Mouse (Mus musculus) adrenal gland, adult 2 months (tissue): ENCODE data around the gene Olfr846. TPM values are rescaled to one million over a fixed set of nuclear protein-coding genes. Genes with fewer than 3 reads are reported as not detected.

Source experiments
- DNase-seq: peaks from one replicate; pipeline ENCODE4 v3.0.0; 2021
- long read RNA-seq: library from polyadenylated mRNA; stranded (forward); transcript quantifications from one replicate; pipeline ENCODE4 v2.0.0, GENCODE M21; 2021
- polyA plus RNA-seq: library from polyadenylated mRNA; depleted of rRNA; stranded (reverse); fragments of >200 nt; gene quantifications from 2 replicates; pipeline ENCODE4 v1.2.3, GENCODE M21; 2012; rRNA removed
- total RNA-seq, 2 experiments: library from RNA; stranded (reverse); gene quantifications; 2 replicates each; pipeline ENCODE4 v1.2.3; 2021

Olfr846 gene
- not detected for total RNA-seq
- not detected in 2 replicates for polyA plus RNA-seq
- long read RNA-seq = 0 reads

- no peak for DNase-seq
These were observed at the start of gene Olfr846 for GRCm38 (mm10) chr9:19363905-19364304. TSS of gene Olfr846 (minus strand) at chr9:19364005.

GRCm38 (mm10) chr9:19378569-19378968 lies 14.8 kb upstream of the Olfr846 start, which contains the start of gene Olfr847:
TSS of gene Olfr847 (minus strand) at chr9:19378669.
- no peak for DNase-seq

GRCm38 (mm10) chr9:19336157-19336556 lies 27.6 kb downstream of the Olfr846 start, which contains the start of gene Olfr845:
TSS of gene Olfr845 (plus strand) at chr9:19336457.
- no peak for DNase-seq

DNA sequence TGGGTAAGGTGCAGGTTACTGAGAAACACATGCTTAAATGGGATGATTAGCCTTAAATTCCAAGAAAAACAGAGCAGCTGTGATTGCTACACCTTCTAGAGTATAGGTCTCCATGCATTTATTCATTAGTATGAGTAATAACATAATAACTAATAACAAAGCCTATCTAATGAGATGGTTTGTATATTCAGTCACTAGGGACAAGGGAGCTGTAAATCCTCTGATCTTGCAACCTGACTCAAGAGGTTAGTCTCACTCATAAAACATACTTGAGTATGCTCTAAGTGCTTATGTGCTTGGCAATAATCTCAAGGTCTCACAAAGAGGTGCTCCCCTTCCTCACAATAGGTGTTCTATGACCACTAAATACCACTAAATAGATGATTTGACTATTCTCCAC lies 47.8 kb downstream of the Olfr846 start, which contains the start of gene Olfr844:
TSS of gene Olfr844 (plus strand) at position 301 of the 400 bp plus-strand sequence.
- DNase-seq = no peak

Other genes with a start within 250 kb of the Olfr846 start
- gene Olfr836, start 243.6 kb downstream of the Olfr846 start, total RNA-seq = not detected
- gene Olfr836, start 243.6 kb downstream of the Olfr846 start, polyA plus RNA-seq = not detected in 2 replicates
- not detected for gene Olfr837, start 227.7 kb downstream of the Olfr846 start, total RNA-seq
- gene Olfr837, start 227.7 kb downstream of the Olfr846 start, polyA plus RNA-seq = not detected in 2 replicates
- not detected for gene Olfr839-ps1, start 186.7 kb downstream of the Olfr846 start, total RNA-seq
- not detected in 2 replicates for gene Olfr839-ps1, start 186.7 kb downstream of the Olfr846 start, polyA plus RNA-seq
- not detected for gene Olfr843, start 112.0 kb downstream of the Olfr846 start, total RNA-seq
- gene Olfr843, start 112.0 kb downstream of the Olfr846 start, polyA plus RNA-seq = not detected in 2 replicates
- gene Olfr844, start 47.7 kb downstream of the Olfr846 start, total RNA-seq = not detected
- not detected in 2 replicates for gene Olfr844, start 47.7 kb downstream of the Olfr846 start, polyA plus RNA-seq
- gene Olfr845, start 27.5 kb downstream of the Olfr846 start, total RNA-seq = not detected
- not detected in 2 replicates for gene Olfr845, start 27.5 kb downstream of the Olfr846 start, polyA plus RNA-seq
- not detected for gene Olfr847, start 14.7 kb upstream of the Olfr846 start, total RNA-seq
- gene Olfr847, start 14.7 kb upstream of the Olfr846 start, polyA plus RNA-seq = not detected in 2 replicates
- gene Olfr849, start 76.3 kb upstream of the Olfr846 start, total RNA-seq = not detected
- gene Olfr849, start 76.3 kb upstream of the Olfr846 start, polyA plus RNA-seq = not detected in 2 replicates
- not detected for gene Olfr850, start 114.2 kb upstream of the Olfr846 start, total RNA-seq
- not detected in 2 replicates for gene Olfr850, start 114.2 kb upstream of the Olfr846 start, polyA plus RNA-seq
- gene Olfr851, start 129.3 kb upstream of the Olfr846 start, total RNA-seq = not detected
- gene Olfr851, start 129.3 kb upstream of the Olfr846 start, polyA plus RNA-seq = not detected in 2 replicates
- not detected for gene Olfr853, start 177.1 kb upstream of the Olfr846 start, total RNA-seq
- gene Olfr853, start 177.1 kb upstream of the Olfr846 start, polyA plus RNA-seq = not detected in 2 replicates
- not detected for gene Olfr854, start 203.4 kb upstream of the Olfr846 start, total RNA-seq
- gene Olfr854, start 203.4 kb upstream of the Olfr846 start, polyA plus RNA-seq = not detected in 2 replicates
- not detected for gene Olfr855, start 218.6 kb upstream of the Olfr846 start, total RNA-seq
- not detected in 2 replicates for gene Olfr855, start 218.6 kb upstream of the Olfr846 start, polyA plus RNA-seq